Comparison of ENCODE assay signal across 8 mouse cellular contexts in genomic region chr6:114929346-114929745, GRCm38 (mm10). TPM values are rescaled to one million over a fixed set of nuclear protein-coding genes. Genes with fewer than 3 reads are reported as not detected.
DNase-seq lines count a peak whose midpoint lies in the region; ATAC-seq and TF ChIP-seq lines count a peak whose summit lies in the region.

No protein-coding gene starts in this region.

- no peak overlapping the region for H3K27ac ChIP-seq in heart, adult 2 months
- no peak overlapping the region for H3K27ac ChIP-seq in embryonic facial prominence, embryonic 14.5 days (replicated peaks; ENCODE audit: low read depth, low read length)
- H3K27ac ChIP-seq in midbrain, postnatal 0 days (ENCODE audit: low read depth, low read length) = no peak overlapping the region

- H3K79me2 ChIP-seq in heart, adult 2 months (replicated peaks; ENCODE audit: control insufficient read depth, insufficient read depth, low read length) = no peaks in the 10 kb centered on the region

- H3K4me3 ChIP-seq in heart, adult 2 months = no peak overlapping the region
- no peak overlapping the region for H3K4me3 ChIP-seq in embryonic facial prominence, embryonic 14.5 days (ENCODE audit: low read depth, low read length)
- no peak overlapping the region for H3K4me3 ChIP-seq in midbrain, postnatal 0 days (ENCODE audit: low read depth, low read length)

- H3K4me1 ChIP-seq in heart, adult 2 months (ENCODE audit: control insufficient read depth, insufficient read depth, low read length) = peaks cover 4% of the 10 kb centered on the region
- H3K4me1 ChIP-seq in embryonic facial prominence, embryonic 14.5 days (ENCODE audit: control insufficient read depth, insufficient read depth, low read length) = peaks cover 20% of the 10 kb centered on the region
- H3K4me1 ChIP-seq in midbrain, postnatal 0 days (ENCODE audit: insufficient read depth, low read length) = no peaks in the 10 kb centered on the region

- intact Hi-C loops in heart, adult 2 months (cut with DNase I) = loop anchor here (2.0 to 10.0 kb wide), 4 partner anchors 105 to 582 kb away; partner anchors contain the start of genes Atg7 and Tamm41
- intact Hi-C loops in heart, postnatal 25 days (cut with DNase I) = loop anchor here (1.0 to 5.0 kb wide), 2 partner anchors 78 to 338 kb away; no protein-coding TSS in a partner anchor

- H3K9me3 ChIP-seq in embryonic facial prominence, embryonic 14.5 days (ENCODE audit: control insufficient read depth, low read length) = no peaks in the 10 kb centered on the region
- no peaks in the 10 kb centered on the region for H3K9me3 ChIP-seq in midbrain, postnatal 0 days (ENCODE audit: low read length)

- H3K9ac ChIP-seq in heart, adult 2 months (ENCODE audit: low read depth, low read length) = no peak overlapping the region
- no peak overlapping the region for H3K9ac ChIP-seq in embryonic facial prominence, embryonic 14.5 days (ENCODE audit: low read depth, low read length)
- no peak overlapping the region for H3K9ac ChIP-seq in midbrain, postnatal 0 days (replicated peaks; ENCODE audit: low read length, poor library complexity, severe bottlenecking)

- H3K4me2 ChIP-seq in embryonic facial prominence, embryonic 14.5 days (ENCODE audit: low read depth, low read length) = no peak overlapping the region
- H3K4me2 ChIP-seq in midbrain, postnatal 0 days (ENCODE audit: low read depth, low read length, poor library complexity, severe bottlenecking) = no peak overlapping the region

- no peaks in the 10 kb centered on the region for H3K27me3 ChIP-seq in heart, adult 2 months (ENCODE audit: control insufficient read depth, insufficient read depth, low read length)
- no peaks in the 10 kb centered on the region for H3K27me3 ChIP-seq in embryonic facial prominence, embryonic 14.5 days (replicated peaks; ENCODE audit: control insufficient read depth, insufficient read depth, low read length)
- H3K27me3 ChIP-seq in midbrain, postnatal 0 days (ENCODE audit: insufficient read depth, low read length) = no peaks in the 10 kb centered on the region

- no peak for TF ChIP-seq EP300 in heart, adult 2 months (IDR thresholded peaks at IDR 0.05; ENCODE audit: insufficient read depth, low read depth, low read length)

- peak; percentile 72 for TF ChIP-seq CTCF in heart, adult 2 months (IDR thresholded peaks at IDR 0.05)
- peak; percentile 78 for TF ChIP-seq CTCF in midbrain, postnatal 0 days (IDR thresholded peaks at IDR 0.05)

- no peak for DNase-seq in heart, adult 2 months
- no peak for DNase-seq in heart, postnatal 25 days (ENCODE audit: low spot score)
- DNase-seq in MN1 (ENCODE audit: low spot score) = peak; percentile 71
- DNase-seq in embryonic facial prominence, embryonic 14.5 days (ENCODE audit: low spot score) = no peak
- peak; percentile 64 for DNase-seq in kidney, adult 18-20 months
- DNase-seq in midbrain, postnatal 0 days (ENCODE audit: low spot score) = peak; percentile 73
- DNase-seq in adrenal gland, postnatal 4 days (ENCODE audit: low spot score in 2 of 2) = no peak
- no peak for DNase-seq in right cerebral cortex, postnatal 4 days

- TF ChIP-seq POLR2A in heart, adult 2 months (IDR thresholded peaks at IDR 0.05; ENCODE audit: insufficient read depth, low read depth, low read length) = no peak

- no peaks in the 10 kb centered on the region for H3K36me3 ChIP-seq in heart, adult 2 months (ENCODE audit: control insufficient read depth, insufficient read depth, low read length)
- H3K36me3 ChIP-seq in embryonic facial prominence, embryonic 14.5 days (ENCODE audit: control insufficient read depth, insufficient read depth, low read length) = no peaks in the 10 kb centered on the region
- no peaks in the 10 kb centered on the region for H3K36me3 ChIP-seq in midbrain, postnatal 0 days (ENCODE audit: insufficient read depth, low read length)

- peak; percentile 17; the same call in 1 of the 2 replicates for ATAC-seq in embryonic facial prominence, embryonic 14.5 days (ENCODE audit: low read depth)
- ATAC-seq in midbrain, postnatal 0 days (ENCODE audit: low FRiP score) = 0 out of 2 replicates have a peak, but pooled peaks have one; percentile 29

RNA-seq across cellular contexts. Expression of gene Vgll4, which starts 40.4 kb away (rescaled TPM):
- total RNA-seq in heart, adult 2 months (2021) = 10 to 100 TPM; 23.5 to 24.7 TPM
- polyA plus RNA-seq in heart, adult 2 months (2012; rRNA removed) = 22.3 and 24.2 TPM in 2 replicates
- 10 to 100 TPM; 24.3 to 24.9 TPM for total RNA-seq in heart, postnatal 25 days (2021)
- polyA plus RNA-seq in embryonic facial prominence, embryonic 14.5 days (2014; fragmentation: Nextera tagmentation; extraction: Ambion mirVana) = 76.8 and 80.2 TPM in 2 replicates
- 43.7 and 58.5 TPM in 2 replicates for total RNA-seq in midbrain, postnatal 0 days (2014; rRNA removed)
- polyA plus RNA-seq in midbrain, postnatal 0 days (2015; fragmentation: Nextera tagmentation; extraction: Ambion mirVana) = 36.0 and 40.7 TPM in 2 replicates
- 10 to 100 TPM; 57.6 to 59.9 TPM for total RNA-seq in adrenal gland, postnatal 4 days (2021)

Comparison
In these comparisons a context has a peak if more than half of its experiments do, and no peak if none do; other contexts are left out.
1. DNase-seq: peak in MN1 (single experiment), kidney, adult 18-20 months (single experiment) and midbrain, postnatal 0 days (single experiment); none in heart, adult 2 months (0 of 2), heart, postnatal 25 days (single experiment), embryonic facial prominence, embryonic 14.5 days (single experiment), adrenal gland, postnatal 4 days (0 of 2) and right cerebral cortex, postnatal 4 days (single experiment).